Mouse (Mus musculus): Measurements from ENCODE around the gene Tmub2. TPM values are rescaled to one million over a fixed set of nuclear protein-coding genes. Genes with fewer than 3 reads are reported as not detected.
A peak's percentile ranks its signal among the peaks of the same experiment; 100 is the strongest.

Tmub2 gene
- polyA plus RNA-seq, 1 experiment from 2014 or later: 20.8 TPM

GRCm38 (mm10) chr11:102258095-102258494, 26.6 kb upstream of the Tmub2 start:
- DNase-seq (no peak), ATAC-seq (no peak)
- peaks cover 6% of the 10 kb centered on the region; the same call in 1 of the 2 replicates for H3K36me3 ChIP-seq (replicated peaks; ENCODE audit: insufficient read depth, low read length)
- H3K27ac ChIP-seq (ENCODE audit: low read depth): no peak overlapping the region
- no peak overlapping the region for H3K4me2 ChIP-seq (ENCODE audit: low read depth, low read length)
- H3K9ac ChIP-seq (replicated peaks): no peak overlapping the region
- TF ChIP-seq EP300 (IDR thresholded peaks at IDR 0.05; ENCODE audit: low read depth): no peak
- TF ChIP-seq CTCF (IDR thresholded peaks at IDR 0.05; ENCODE audit: low read depth): no peak
- H3K4me1 ChIP-seq (ENCODE audit: insufficient read depth): 0 out of 2 replicates have a peak, but pooled peaks cover 3% of the 10 kb centered on the region
- H3K4me3 ChIP-seq (ENCODE audit: low read depth, low read length): no peak overlapping the region
- no peaks in the 10 kb centered on the region for H3K9me3 ChIP-seq (ENCODE audit: low read length)
- WGBS (ENCODE audit: insufficient replicate concordance): 84% methylated on average over 6 of the region's 6 CpGs
- H3K27me3 ChIP-seq (ENCODE audit: insufficient read depth, low read length): no peaks in the 10 kb centered on the region

GRCm38 (mm10) chr11:102258521-102258920, 26.2 kb upstream of the Tmub2 start:
- DNase-seq: no peak
- Histone ChIP-seq H3K4me2 (ENCODE audit: low read depth, low read length) (no peak overlapping the region), H3K4me3 (ENCODE audit: low read depth, low read length) (no peak overlapping the region), H3K9ac (replicated peaks) (no peak overlapping the region), H3K27me3 (ENCODE audit: insufficient read depth, low read length) (no peaks in the 10 kb centered on the region), H3K4me1 (ENCODE audit: insufficient read depth) (0 out of 2 replicates have a peak, but pooled peaks cover 3% of the 10 kb centered on the region), H3K36me3 (replicated peaks; ENCODE audit: insufficient read depth, low read length) (peaks cover 6% of the 10 kb centered on the region; the same call in 1 of the 2 replicates), H3K27ac (ENCODE audit: low read depth) (no peak overlapping the region), H3K9me3 (ENCODE audit: low read length) (no peaks in the 10 kb centered on the region)
- ATAC-seq: no peak
- WGBS (ENCODE audit: insufficient replicate concordance): 89% methylated on average over 3 of the region's 3 CpGs
- peak; percentile 45 for TF ChIP-seq CTCF (IDR thresholded peaks at IDR 0.05; ENCODE audit: low read depth)
- TF ChIP-seq EP300 (IDR thresholded peaks at IDR 0.05; ENCODE audit: low read depth): no peak

- Histone ChIP-seq H3K27me3 (ENCODE audit: insufficient read depth, low read length) (no peaks in the 10 kb centered on the region), H3K27ac (ENCODE audit: low read depth) (no peak overlapping the region), H3K4me2 (ENCODE audit: low read depth, low read length) (no peak overlapping the region), H3K9me3 (ENCODE audit: low read length) (no peaks in the 10 kb centered on the region), H3K4me1 (ENCODE audit: insufficient read depth) (0 out of 2 replicates have a peak, but pooled peaks cover 4% of the 10 kb centered on the region), H3K9ac (replicated peaks) (no peak overlapping the region), H3K4me3 (ENCODE audit: low read depth, low read length) (no peak overlapping the region), H3K36me3 (replicated peaks; ENCODE audit: insufficient read depth, low read length) (peaks cover 3% of the 10 kb centered on the region; the same call in 1 of the 2 replicates)
- ATAC-seq (no peak), DNase-seq (no peak)
- WGBS (ENCODE audit: insufficient replicate concordance): 91% methylated on average over 7 of the region's 7 CpGs
- TF ChIP-seq EP300 (IDR thresholded peaks at IDR 0.05; ENCODE audit: low read depth) (no peak), CTCF (IDR thresholded peaks at IDR 0.05; ENCODE audit: low read depth) (no peak)
These were observed 21.5 kb upstream of the Tmub2 start for GRCm38 (mm10) chr11:102263211-102263610.

DNA sequence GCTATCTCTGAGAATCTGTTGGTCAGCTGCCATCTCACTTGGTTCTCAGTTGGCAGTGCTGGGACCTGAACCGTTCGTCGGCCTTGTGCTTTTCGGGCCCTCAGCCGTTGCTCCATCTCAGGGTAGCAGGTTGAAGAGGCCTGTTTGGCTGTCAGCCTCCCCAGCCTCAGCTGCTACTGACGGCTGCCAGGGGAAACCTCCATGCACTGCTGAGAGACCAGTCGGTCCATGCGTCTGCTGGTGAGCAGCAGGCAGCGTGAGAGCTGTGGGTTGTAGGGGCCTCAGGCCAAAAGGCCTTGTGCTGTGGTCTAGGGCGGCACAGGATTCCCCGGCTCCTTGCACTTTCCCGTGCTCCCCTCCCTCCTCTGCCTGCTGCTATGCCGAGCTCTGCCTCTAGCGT, 18.9 kb upstream of the Tmub2 start:
- 73% methylated on average over 14 of the region's 14 CpGs for WGBS (ENCODE audit: insufficient replicate concordance)
- ATAC-seq (no peak), DNase-seq (no peak)
- Histone ChIP-seq H3K4me3 (ENCODE audit: low read depth, low read length) (no peak overlapping the region), H3K4me1 (ENCODE audit: insufficient read depth) (0 out of 2 replicates have a peak, but pooled peaks cover 4% of the 10 kb centered on the region), H3K27ac (ENCODE audit: low read depth) (no peak overlapping the region), H3K9ac (replicated peaks) (no peak overlapping the region), H3K9me3 (ENCODE audit: low read length) (no peaks in the 10 kb centered on the region), H3K36me3 (replicated peaks; ENCODE audit: insufficient read depth, low read length) (peaks cover 3% of the 10 kb centered on the region; the same call in 1 of the 2 replicates), H3K27me3 (ENCODE audit: insufficient read depth, low read length) (no peaks in the 10 kb centered on the region), H3K4me2 (ENCODE audit: low read depth, low read length) (no peak overlapping the region)
- TF ChIP-seq CTCF (IDR thresholded peaks at IDR 0.05; ENCODE audit: low read depth): no peak
- TF ChIP-seq EP300 (IDR thresholded peaks at IDR 0.05; ENCODE audit: low read depth): no peak

DNA sequence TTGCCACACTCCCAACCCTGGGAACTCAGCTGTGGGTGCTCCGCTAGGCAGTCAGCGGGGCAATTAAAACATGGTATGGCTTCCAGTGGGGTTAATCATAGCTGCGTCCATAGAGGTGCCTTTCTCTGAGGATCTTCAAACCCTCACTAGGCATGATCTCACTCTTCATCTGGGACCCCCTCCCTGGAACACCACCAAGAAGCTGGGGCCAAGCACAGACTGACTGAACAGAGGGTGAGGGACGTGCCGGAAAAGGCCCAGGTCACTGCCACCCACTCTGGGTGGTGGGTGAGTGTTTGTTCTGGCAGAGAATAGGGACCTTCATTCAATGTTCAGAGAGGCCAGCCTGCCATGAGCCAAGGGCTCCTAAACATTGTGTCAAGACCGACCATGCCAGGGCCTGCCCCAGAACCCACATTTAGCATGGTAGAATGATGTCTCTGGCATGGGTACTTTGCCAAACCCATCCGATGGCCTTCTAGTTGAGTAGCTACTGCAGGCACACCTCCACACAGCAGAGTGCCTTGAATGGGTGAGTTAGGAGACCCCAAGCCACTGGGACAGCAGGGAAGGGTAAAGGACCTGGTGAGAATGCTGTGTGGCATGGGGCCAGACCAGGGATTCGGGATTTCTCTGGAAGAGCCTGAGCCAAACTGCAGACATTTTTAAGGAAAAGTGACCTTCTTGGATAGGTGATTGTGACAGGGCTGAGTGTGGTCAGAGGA, 17.9 kb upstream of the Tmub2 start:
- H3K4me2 ChIP-seq (ENCODE audit: low read depth, low read length): peak overlapping the region; percentile 11; the same call in 1 of the 2 replicates
- no peak overlapping the region for H3K9ac ChIP-seq (replicated peaks)
- peaks cover 3% of the 10 kb centered on the region; the same call in 1 of the 2 replicates for H3K36me3 ChIP-seq (replicated peaks; ENCODE audit: insufficient read depth, low read length)
- H3K4me1 ChIP-seq (ENCODE audit: insufficient read depth): 0 out of 2 replicates have a peak, but pooled peaks cover 4% of the 10 kb centered on the region
- no peaks in the 10 kb centered on the region for H3K9me3 ChIP-seq (ENCODE audit: low read length)
- H3K4me3 ChIP-seq (ENCODE audit: low read depth, low read length): no peak overlapping the region
- WGBS (ENCODE audit: insufficient replicate concordance): 85% methylated on average over 8 of the region's 8 CpGs
- H3K27ac ChIP-seq (ENCODE audit: low read depth): no peak overlapping the region
- no peak for DNase-seq
- no peak for ATAC-seq
- no peaks in the 10 kb centered on the region for H3K27me3 ChIP-seq (ENCODE audit: insufficient read depth, low read length)
- TF ChIP-seq CTCF (IDR thresholded peaks at IDR 0.05; ENCODE audit: low read depth) (no peak), EP300 (IDR thresholded peaks at IDR 0.05; ENCODE audit: low read depth) (no peak)

GRCm38 (mm10) chr11:102267480-102267879, 17.3 kb upstream of the Tmub2 start:
- Histone ChIP-seq H3K4me1 (ENCODE audit: insufficient read depth) (0 out of 2 replicates have a peak, but pooled peaks cover 4% of the 10 kb centered on the region), H3K36me3 (replicated peaks; ENCODE audit: insufficient read depth, low read length) (peaks cover 3% of the 10 kb centered on the region; the same call in 1 of the 2 replicates), H3K9ac (replicated peaks) (no peak overlapping the region), H3K4me2 (ENCODE audit: low read depth, low read length) (peak overlapping the region; percentile 11; the same call in 1 of the 2 replicates), H3K9me3 (ENCODE audit: low read length) (no peaks in the 10 kb centered on the region), H3K4me3 (ENCODE audit: low read depth, low read length) (no peak overlapping the region), H3K27ac (ENCODE audit: low read depth) (no peak overlapping the region), H3K27me3 (ENCODE audit: insufficient read depth, low read length) (no peaks in the 10 kb centered on the region)
- TF ChIP-seq CTCF (IDR thresholded peaks at IDR 0.05; ENCODE audit: low read depth): peak; percentile 79
- TF ChIP-seq EP300 (IDR thresholded peaks at IDR 0.05; ENCODE audit: low read depth): no peak
- DNase-seq (peak; percentile 70), ATAC-seq (peak; percentile 71)
- 9% methylated on average over 11 of the region's 11 CpGs for WGBS (ENCODE audit: insufficient replicate concordance)
